Mouse (Mus musculus) kidney, postnatal 25 days (tissue): ENCODE measurements around the gene Pdgfd.
"Not testable (repeated sequence)": the region's sequence is repeated elsewhere in the genome, so short reads cannot be mapped to it uniquely, and the experiment has no call there.

Experiments
- DNase-seq, 2 experiments: peaks; one replicate each; pipeline ENCODE4 v3.0.0; 2021; ENCODE audit warnings: mixed read lengths in 2 of 2

Pdgfd gene

GRCm38 (mm10) chr9:6168391-6169037, at the start of gene Pdgfd:
Gene Pdgfd (plus strand): TSS chr9:6168584.
- DNase-seq: peak; percentile 70 to 83

GRCm38 (mm10) chr9:6169038-6169431, 651 bp downstream of the Pdgfd start:
- peak; percentile 5 to 36 for DNase-seq

- DNase-seq: peak in 1 of 2 experiments; percentile 8
Observed at GRCm38 (mm10) chr9:6170962-6171361, 2.6 kb downstream of the Pdgfd start.

- no peak for DNase-seq
Observed at GRCm38 (mm10) chr9:6173276-6173675, 4.9 kb downstream of the Pdgfd start.

- no peak for DNase-seq
Observed at GRCm38 (mm10) chr9:6175731-6176130, 7.3 kb downstream of the Pdgfd start.

GRCm38 (mm10) chr9:6182307-6182923, 14.0 kb downstream of the Pdgfd start:
- DNase-seq: no peak

GRCm38 (mm10) chr9:6187955-6188354, 19.6 kb downstream of the Pdgfd start:
- no peak for DNase-seq

GRCm38 (mm10) chr9:6193352-6193751, 25.0 kb downstream of the Pdgfd start:
- DNase-seq: no peak

GRCm38 (mm10) chr9:6212862-6213261, 44.5 kb downstream of the Pdgfd start:
- no peak for DNase-seq

- no peak for DNase-seq
Observed at GRCm38 (mm10) chr9:6217505-6217904, 49.1 kb downstream of the Pdgfd start.

GRCm38 (mm10) chr9:6235982-6236381, 67.6 kb downstream of the Pdgfd start:
- DNase-seq: not testable (repeated sequence)

- DNase-seq: no peak
Observed at GRCm38 (mm10) chr9:6250320-6250719, 81.9 kb downstream of the Pdgfd start.

GRCm38 (mm10) chr9:6251990-6252389, 83.6 kb downstream of the Pdgfd start:
- DNase-seq: no peak

- DNase-seq: no peak
Observed at GRCm38 (mm10) chr9:6257072-6257471, 88.7 kb downstream of the Pdgfd start.

GRCm38 (mm10) chr9:6264820-6265219, 96.4 kb downstream of the Pdgfd start:
- no peak for DNase-seq

- DNase-seq: no peak
Observed at GRCm38 (mm10) chr9:6269796-6270280, 101.5 kb downstream of the Pdgfd start, which contains the start of gene Ddi1. Gene Ddi1 (minus strand): TSS chr9:6269846.

- DNase-seq: no peak
Observed at GRCm38 (mm10) chr9:6276395-6276794, 108.0 kb downstream of the Pdgfd start.

- DNase-seq: no peak
Observed at GRCm38 (mm10) chr9:6277526-6277925, 109.1 kb downstream of the Pdgfd start.

GRCm38 (mm10) chr9:6286770-6287169, 118.4 kb downstream of the Pdgfd start:
- no peak for DNase-seq

- DNase-seq: no peak
Observed at GRCm38 (mm10) chr9:6289211-6289696, 120.9 kb downstream of the Pdgfd start.

- no peak for DNase-seq
Observed at GRCm38 (mm10) chr9:6298547-6298946, 130.2 kb downstream of the Pdgfd start.

- no peak for DNase-seq
Observed at GRCm38 (mm10) chr9:6302050-6302449, 133.7 kb downstream of the Pdgfd start.

GRCm38 (mm10) chr9:6304590-6304989, 136.2 kb downstream of the Pdgfd start:
- DNase-seq: no peak

GRCm38 (mm10) chr9:6305847-6306246, 137.5 kb downstream of the Pdgfd start:
- no peak for DNase-seq
